Mouse (Mus musculus): ENCODE data around the gene Sebox. TPM values are rescaled to one million over a fixed set of nuclear protein-coding genes. Genes with fewer than 3 reads are reported as not detected.
A peak's percentile ranks its signal among the peaks of the same experiment; 100 is the strongest.
"Not testable (repeated sequence)": the region's sequence is repeated elsewhere in the genome, so short reads cannot be mapped to it uniquely, and the experiment has no call there.

The Sebox gene
- polyA plus RNA-seq, 1 experiment from 2014 or later: not detected

GRCm38 (mm10) chr11:78530001-78530400 is 26.8 kb downstream of the Sebox start:
- no peak overlapping the region for H3K27ac ChIP-seq (replicated peaks)
- DNase-seq (ENCODE audit: low spot score): no peak
- H3K4me3 ChIP-seq: no peak overlapping the region
- H3K4me1 ChIP-seq: peaks cover 8% of the 10 kb centered on the region
- 93% methylated on average over 12 of the region's 12 CpGs for WGBS
- no peaks in the 10 kb centered on the region for H3K9me3 ChIP-seq (replicated peaks)
- peaks cover 73% of the 10 kb centered on the region for H3K36me3 ChIP-seq
- no peaks in the 10 kb centered on the region for H3K27me3 ChIP-seq (ENCODE audit: low read depth, poor library complexity, severe bottlenecking)

GRCm38 (mm10) chr11:78531046-78531445 is 27.8 kb downstream of the Sebox start:
- 85% methylated on average over 6 of the region's 6 CpGs for WGBS
- Histone ChIP-seq H3K4me3 (no peak overlapping the region), H3K4me1 (peaks cover 12% of the 10 kb centered on the region), H3K36me3 (peaks cover 63% of the 10 kb centered on the region), H3K9me3 (replicated peaks) (no peaks in the 10 kb centered on the region), H3K27me3 (ENCODE audit: low read depth, poor library complexity, severe bottlenecking) (no peaks in the 10 kb centered on the region), H3K27ac (replicated peaks) (no peak overlapping the region)
- DNase-seq (ENCODE audit: low spot score): no peak

GRCm38 (mm10) chr11:78531515-78531914 is 28.3 kb downstream of the Sebox start:
- H3K9me3 ChIP-seq (replicated peaks); H3K4me3 ChIP-seq; H3K27me3 ChIP-seq (ENCODE audit: low read depth, poor library complexity, severe bottlenecking); H3K27ac ChIP-seq (replicated peaks); DNase-seq (ENCODE audit: low spot score): not testable (repeated sequence)
- WGBS: 93% methylated on average over 10 of the region's 10 CpGs
- H3K4me1 ChIP-seq: peaks cover 12% of the 10 kb centered on the region
- peaks cover 58% of the 10 kb centered on the region for H3K36me3 ChIP-seq

- H3K27me3 ChIP-seq (ENCODE audit: low read depth, poor library complexity, severe bottlenecking): no peaks in the 10 kb centered on the region
- DNase-seq (ENCODE audit: low spot score): no peak
- peak overlapping the region; percentile 70 for H3K4me3 ChIP-seq
- H3K9me3 ChIP-seq (replicated peaks): no peaks in the 10 kb centered on the region
- peaks cover 26% of the 10 kb centered on the region for H3K4me1 ChIP-seq
- H3K27ac ChIP-seq (replicated peaks): no peak overlapping the region
- peaks cover 40% of the 10 kb centered on the region for H3K36me3 ChIP-seq
- WGBS: 92% methylated on average over 4 of the region's 4 CpGs
Observed at GRCm38 (mm10) chr11:78534516-78534915, 31.3 kb downstream of the Sebox start.

- Histone ChIP-seq H3K36me3 (peaks cover 40% of the 10 kb centered on the region), H3K9me3 (replicated peaks) (no peaks in the 10 kb centered on the region), H3K4me3 (peak overlapping the region; percentile 70), H3K4me1 (peaks cover 26% of the 10 kb centered on the region), H3K27ac (replicated peaks) (peak overlapping the region; percentile 89), H3K27me3 (ENCODE audit: low read depth, poor library complexity, severe bottlenecking) (no peaks in the 10 kb centered on the region)
- WGBS: under 1% methylated on average over 23 of the region's 23 CpGs
- peak; percentile 41 for DNase-seq (ENCODE audit: low spot score)
Observed at GRCm38 (mm10) chr11:78535376-78536079, 32.3 kb downstream of the Sebox start.

- H3K9me3 ChIP-seq (replicated peaks): no peaks in the 10 kb centered on the region
- no peaks in the 10 kb centered on the region for H3K27me3 ChIP-seq (ENCODE audit: low read depth, poor library complexity, severe bottlenecking)
- H3K4me1 ChIP-seq: peaks cover 26% of the 10 kb centered on the region
- H3K36me3 ChIP-seq: peaks cover 40% of the 10 kb centered on the region
- peak within 1 kb of the TSS; percentile 70 for H3K4me3 ChIP-seq
- peak within 1 kb of the TSS; percentile 89 for H3K27ac ChIP-seq (replicated peaks)
- WGBS: under 1% methylated on average over 52 of the region's 52 CpGs
- DNase-seq (ENCODE audit: low spot score): peak; percentile 99
Observed at GRCm38 (mm10) chr11:78536080-78536689, 32.9 kb downstream of the Sebox start, which contains the start of the genes Tnfaip1 and Ift20. TSS of gene Tnfaip1 (minus strand) at chr11:78536332. TSS of gene Ift20 (plus strand) at chr11:78536361.

GRCm38 (mm10) chr11:78536690-78537084 is 33.4 kb downstream of the Sebox start:
- 7% methylated on average over 14 of the region's 14 CpGs for WGBS
- peaks cover 43% of the 10 kb centered on the region for H3K36me3 ChIP-seq

GRCm38 (mm10) chr11:78540358-78540757 is 37.1 kb downstream of the Sebox start:
- Histone ChIP-seq H3K27ac (replicated peaks) (no peak overlapping the region), H3K27me3 (ENCODE audit: low read depth, poor library complexity, severe bottlenecking) (no peaks in the 10 kb centered on the region), H3K9me3 (replicated peaks) (no peaks in the 10 kb centered on the region), H3K4me1 (peaks cover 14% of the 10 kb centered on the region), H3K36me3 (peaks cover 69% of the 10 kb centered on the region), H3K4me3 (no peak overlapping the region)
- 95% methylated on average over 3 of the region's 3 CpGs for WGBS
- DNase-seq (ENCODE audit: low spot score): no peak

More at GRCm38 (mm10) chr11:78536690-78537084, 33.4 kb downstream of the Sebox start:
- peaks cover 26% of the 10 kb centered on the region for H3K4me1 ChIP-seq
- H3K4me3 ChIP-seq: peak overlapping the region; percentile 70
- peak overlapping the region; percentile 89 for H3K27ac ChIP-seq (replicated peaks)
- no peak for DNase-seq (ENCODE audit: low spot score)
- no peaks in the 10 kb centered on the region for H3K9me3 ChIP-seq (replicated peaks)
- H3K27me3 ChIP-seq (ENCODE audit: low read depth, poor library complexity, severe bottlenecking): no peaks in the 10 kb centered on the region

GRCm38 (mm10) chr11:78544449-78545111 is 41.3 kb downstream of the Sebox start:
- WGBS: 95% methylated on average over 7 of the region's 7 CpGs
- Histone ChIP-seq H3K36me3 (peaks cover 67% of the 10 kb centered on the region), H3K9me3 (replicated peaks) (no peaks in the 10 kb centered on the region), H3K27me3 (ENCODE audit: low read depth, poor library complexity, severe bottlenecking) (no peaks in the 10 kb centered on the region), H3K27ac (replicated peaks) (no peak overlapping the region), H3K4me1 (peaks cover 20% of the 10 kb centered on the region), H3K4me3 (no peak overlapping the region)
- DNase-seq (ENCODE audit: low spot score): no peak

- no peak for DNase-seq (ENCODE audit: low spot score)
- Histone ChIP-seq H3K27me3 (ENCODE audit: low read depth, poor library complexity, severe bottlenecking) (no peaks in the 10 kb centered on the region), H3K4me3 (no peak overlapping the region), H3K4me1 (peaks cover 26% of the 10 kb centered on the region), H3K9me3 (replicated peaks) (no peaks in the 10 kb centered on the region), H3K36me3 (peaks cover 61% of the 10 kb centered on the region), H3K27ac (replicated peaks) (no peak overlapping the region)
- 82% methylated on average over 8 of the region's 8 CpGs for WGBS
Observed at GRCm38 (mm10) chr11:78545181-78545580, 41.9 kb downstream of the Sebox start.

GRCm38 (mm10) chr11:78547718-78548460 is 44.6 kb downstream of the Sebox start:
- H3K4me3 ChIP-seq: peak overlapping the region; percentile 67; the same call in 1 of the 2 replicates
- H3K27ac ChIP-seq (replicated peaks): no peak overlapping the region
- no peaks in the 10 kb centered on the region for H3K27me3 ChIP-seq (ENCODE audit: low read depth, poor library complexity, severe bottlenecking)
- 87% methylated on average over 2 of the region's 2 CpGs for WGBS
- no peak for DNase-seq (ENCODE audit: low spot score)
- H3K36me3 ChIP-seq: peaks cover 35% of the 10 kb centered on the region
- peaks cover 34% of the 10 kb centered on the region for H3K4me1 ChIP-seq
- H3K9me3 ChIP-seq (replicated peaks): no peaks in the 10 kb centered on the region

- H3K36me3 ChIP-seq: peaks cover 19% of the 10 kb centered on the region
- peaks cover 34% of the 10 kb centered on the region for H3K4me1 ChIP-seq
- H3K27ac ChIP-seq (replicated peaks): peak overlapping the region; percentile 92
Observed at GRCm38 (mm10) chr11:78549491-78549987, 46.3 kb downstream of the Sebox start.

More at GRCm38 (mm10) chr11:78549491-78549987, 46.3 kb downstream of the Sebox start:
- peak overlapping the region; percentile 67 for H3K4me3 ChIP-seq
- H3K27me3 ChIP-seq (ENCODE audit: low read depth, poor library complexity, severe bottlenecking): no peaks in the 10 kb centered on the region
- no peak for DNase-seq (ENCODE audit: low spot score)
- 13% methylated on average over 5 of the region's 5 CpGs for WGBS
- H3K9me3 ChIP-seq (replicated peaks): peaks cover 6% of the 10 kb centered on the region; the same call in 1 of the 2 replicates
